Mouse (Mus musculus): ENCODE results near the gene Twist2. TPM values are rescaled to one million over a fixed set of nuclear protein-coding genes. Genes with fewer than 3 reads are reported as not detected.
A peak's percentile ranks its signal among the peaks of the same experiment; 100 is the strongest.

The Twist2 gene
- not detected for polyA plus RNA-seq (2017; shearing (Covaris generic))

GRCm38 (mm10) chr1:91800967-91801843 lies at the start of gene Twist2:
TSS of gene Twist2 (plus strand) at chr1:91801461.
- ATAC-seq: no peak

- ATAC-seq: no peak
Measured at GRCm38 (mm10) chr1:91752931-91753330, 48.3 kb upstream of the Twist2 start.

- ATAC-seq: no peak
Measured at GRCm38 (mm10) chr1:91755102-91755501, 46.2 kb upstream of the Twist2 start.

GRCm38 (mm10) chr1:91757292-91757691 lies 44.0 kb upstream of the Twist2 start:
- peak; percentile 41 for ATAC-seq

GRCm38 (mm10) chr1:91758143-91758542 lies 43.1 kb upstream of the Twist2 start:
- no peak for ATAC-seq

- no peak for ATAC-seq
Measured at GRCm38 (mm10) chr1:91758600-91759515, 42.4 kb upstream of the Twist2 start.

- ATAC-seq: no peak
Measured at GRCm38 (mm10) chr1:91760140-91760986, 40.9 kb upstream of the Twist2 start.

GRCm38 (mm10) chr1:91762528-91763091 lies 38.7 kb upstream of the Twist2 start:
- no peak for ATAC-seq

- no peak for ATAC-seq
Measured at GRCm38 (mm10) chr1:91770221-91770624, 31.0 kb upstream of the Twist2 start.

GRCm38 (mm10) chr1:91770676-91771075 lies 30.6 kb upstream of the Twist2 start:
- no peak for ATAC-seq

GRCm38 (mm10) chr1:91776928-91777327 lies 24.3 kb upstream of the Twist2 start:
- ATAC-seq: no peak

GRCm38 (mm10) chr1:91779819-91780218 lies 21.4 kb upstream of the Twist2 start:
- no peak for ATAC-seq

- no peak for ATAC-seq
Measured at GRCm38 (mm10) chr1:91781182-91781581, 20.1 kb upstream of the Twist2 start.

- ATAC-seq: no peak
Measured at GRCm38 (mm10) chr1:91784162-91784561, 17.1 kb upstream of the Twist2 start.

GRCm38 (mm10) chr1:91799323-91799722 lies 1.9 kb upstream of the Twist2 start:
- no peak for ATAC-seq

GRCm38 (mm10) chr1:91800348-91800747 lies 913 bp upstream of the Twist2 start:
- no peak for ATAC-seq

GRCm38 (mm10) chr1:91801844-91802366 lies 644 bp downstream of the Twist2 start:
- ATAC-seq: no peak

GRCm38 (mm10) chr1:91802406-91803121 lies 1.3 kb downstream of the Twist2 start:
- ATAC-seq: no peak

GRCm38 (mm10) chr1:91803416-91803815 lies 2.2 kb downstream of the Twist2 start:
- no peak for ATAC-seq

GRCm38 (mm10) chr1:91816067-91816466 lies 14.8 kb downstream of the Twist2 start:
- ATAC-seq: no peak

- ATAC-seq: no peak
Measured at GRCm38 (mm10) chr1:91816571-91816970, 15.3 kb downstream of the Twist2 start.
